Mouse (Mus musculus): ENCODE results near the gene Osbpl5. TPM values are rescaled to one million over a fixed set of nuclear protein-coding genes. Genes with fewer than 3 reads are reported as not detected.

Osbpl5 gene
- polyA plus RNA-seq, 1 experiment, result 20.6 TPM

DNA sequence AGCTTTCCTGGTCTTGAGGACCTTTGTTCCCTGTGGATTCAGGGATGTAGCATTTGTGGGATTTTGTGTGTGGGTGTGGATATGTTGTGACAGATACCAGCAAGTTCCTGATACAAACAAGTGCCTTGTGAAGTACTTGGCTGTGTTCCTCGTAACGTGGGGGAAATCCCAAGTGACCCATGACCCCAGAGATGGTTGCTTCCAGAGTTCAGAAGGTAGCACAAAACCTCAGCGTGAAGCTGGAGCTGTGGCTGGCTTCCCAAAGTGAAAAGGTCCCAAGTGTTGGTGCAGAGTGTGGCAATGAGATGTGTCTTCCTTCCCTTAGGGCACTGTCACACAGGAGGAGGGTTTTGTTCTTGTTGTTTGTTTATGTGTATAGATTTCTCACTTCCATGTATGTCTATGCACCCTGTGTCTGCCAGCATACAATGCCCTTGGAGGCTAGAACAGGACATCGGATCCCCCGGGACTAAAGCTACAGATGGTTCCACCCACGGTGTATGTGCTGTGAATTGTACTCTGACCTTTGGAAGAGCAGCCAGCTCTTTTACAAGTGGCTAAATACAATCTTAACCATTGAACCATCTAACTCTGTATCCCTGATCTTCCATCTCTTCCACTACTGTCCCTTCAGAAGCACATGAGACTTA, 35.7 kb upstream of the Osbpl5 start:
- WGBS, result 94% methylated on average over 6 of the region's 6 CpGs
- Histone ChIP-seq H3K4me1 (replicated peaks; ENCODE audit: control insufficient read depth, insufficient read depth, low read length) (peaks cover 6% of the 10 kb centered on the region; the same call in 1 of the 2 replicates), H3K4me3 (ENCODE audit: control insufficient read depth, insufficient read depth, low read length) (no peak overlapping the region), H3K36me3 (ENCODE audit: control insufficient read depth, insufficient read depth, low read length) (no peaks in the 10 kb centered on the region), H3K27me3 (ENCODE audit: control insufficient read depth, insufficient read depth, low read length) (no peaks in the 10 kb centered on the region), H3K27ac (ENCODE audit: control insufficient read depth, insufficient read depth, low read length) (no peak overlapping the region)
- no peak for DNase-seq
- TF ChIP-seq CTCF (IDR thresholded peaks at IDR 0.05; ENCODE audit: borderline replicate concordance, control insufficient read depth, extremely low read depth, insufficient read depth, low read length, poor library complexity), result no peak

DNA sequence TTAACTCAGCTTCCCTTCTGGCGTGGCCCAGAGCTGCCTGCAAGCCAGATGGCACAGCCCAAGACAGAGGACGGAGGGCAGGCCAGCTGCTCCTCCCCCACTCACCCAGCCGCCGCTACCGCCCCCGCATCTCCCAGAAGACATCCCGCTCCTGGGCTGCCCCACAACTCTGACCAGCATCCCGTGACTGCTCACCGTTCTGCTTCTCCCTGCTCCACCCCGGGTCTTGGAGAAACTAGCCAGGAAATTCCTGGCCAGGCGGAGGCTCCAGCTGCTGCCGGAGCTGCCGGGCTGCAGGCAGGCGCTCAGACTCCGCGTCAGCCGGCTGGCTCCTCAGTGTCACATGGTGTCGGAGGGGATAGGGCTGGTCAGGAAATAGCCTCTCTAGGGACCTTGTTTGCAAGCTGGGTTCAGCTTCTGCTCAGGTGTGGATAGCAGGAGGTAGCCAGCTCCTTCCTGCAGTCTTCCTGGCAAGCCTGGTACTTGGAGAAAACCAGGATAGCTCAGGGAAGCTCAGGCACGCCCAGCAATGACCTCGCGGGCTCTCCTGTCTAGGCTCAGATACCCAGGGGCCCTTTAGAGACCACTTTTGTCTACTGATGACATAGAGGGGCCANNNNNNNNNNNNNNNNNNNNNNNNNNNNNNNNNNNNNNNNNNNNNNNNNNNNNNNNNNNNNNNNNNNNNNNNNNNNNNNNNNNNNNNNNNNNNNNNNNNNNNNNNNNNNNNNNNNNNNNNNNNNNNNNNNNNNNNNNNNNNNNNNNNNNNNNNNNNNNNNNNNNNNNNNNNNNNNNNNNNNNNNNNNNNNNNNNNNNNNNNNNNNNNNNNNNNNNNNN, 27.4 kb upstream of the Osbpl5 start, which contains the start of gene Mrgpre:
TSS of gene Mrgpre (minus strand) at position 505 of the 834 bp plus-strand sequence.
- Histone ChIP-seq H3K27me3 (ENCODE audit: control insufficient read depth, insufficient read depth, low read length) (no peaks in the 10 kb centered on the region), H3K4me3 (ENCODE audit: control insufficient read depth, insufficient read depth, low read length) (peak within 1 kb of the TSS; percentile 65), H3K4me1 (replicated peaks; ENCODE audit: control insufficient read depth, insufficient read depth, low read length) (peaks cover 45% of the 10 kb centered on the region), H3K36me3 (ENCODE audit: control insufficient read depth, insufficient read depth, low read length) (no peaks in the 10 kb centered on the region), H3K27ac (ENCODE audit: control insufficient read depth, insufficient read depth, low read length) (peak within 1 kb of the TSS; percentile 88)
- 10% methylated on average over 21 of the region's 21 CpGs for WGBS
- no peak for TF ChIP-seq POLR2A (IDR thresholded peaks at IDR 0.05; ENCODE audit: control insufficient read depth, extremely low read depth, insufficient read depth, low read length, poor library complexity)
- DNase-seq, result peak; percentile 67

DNA sequence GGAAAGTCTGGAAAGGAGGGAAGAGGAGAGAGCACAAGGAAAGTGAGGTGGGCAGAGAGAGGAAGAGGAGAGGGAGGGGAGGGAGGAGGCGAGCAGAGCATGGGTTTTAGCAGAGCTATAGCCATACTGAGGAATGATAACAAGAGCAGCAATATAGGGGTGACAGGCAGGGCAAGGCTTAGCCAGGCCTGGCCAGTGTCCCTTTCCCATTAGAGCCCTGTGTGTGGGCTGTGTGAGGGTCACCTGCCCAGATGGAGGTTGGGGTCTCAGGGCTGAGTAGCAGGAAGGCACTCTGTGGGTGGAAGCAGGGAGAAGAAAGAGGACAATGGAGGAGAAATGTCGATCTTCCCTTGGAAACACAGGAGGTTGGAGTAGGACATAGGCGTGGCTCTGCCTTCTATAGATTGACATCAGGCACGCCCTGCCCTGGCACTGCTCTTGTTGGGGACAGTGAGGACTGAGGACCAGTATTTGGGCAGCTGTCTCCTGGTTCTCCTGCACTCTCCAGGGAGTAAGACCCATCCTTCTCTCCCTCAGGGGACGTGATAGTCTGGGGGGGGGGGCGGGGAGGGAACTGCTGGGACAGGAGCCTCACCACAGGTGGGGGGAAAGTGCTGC, 26.7 kb upstream of the Osbpl5 start:
- no peak for DNase-seq
- H3K4me3 ChIP-seq (ENCODE audit: control insufficient read depth, insufficient read depth, low read length), result peak overlapping the region; percentile 65
- peaks cover 45% of the 10 kb centered on the region for H3K4me1 ChIP-seq (replicated peaks; ENCODE audit: control insufficient read depth, insufficient read depth, low read length)
- H3K27me3 ChIP-seq (ENCODE audit: control insufficient read depth, insufficient read depth, low read length), result no peaks in the 10 kb centered on the region
- 28% methylated on average over 6 of the region's 6 CpGs for WGBS
- H3K36me3 ChIP-seq (ENCODE audit: control insufficient read depth, insufficient read depth, low read length), result no peaks in the 10 kb centered on the region
- TF ChIP-seq POLR2A (IDR thresholded peaks at IDR 0.05; ENCODE audit: control insufficient read depth, extremely low read depth, insufficient read depth, low read length, poor library complexity) (0 out of 2 replicates have a peak, but pooled peaks have one; percentile 10), CTCF (IDR thresholded peaks at IDR 0.05; ENCODE audit: borderline replicate concordance, control insufficient read depth, extremely low read depth, insufficient read depth, low read length, poor library complexity) (no peak)
- no peak overlapping the region for H3K27ac ChIP-seq (ENCODE audit: control insufficient read depth, insufficient read depth, low read length)

DNA sequence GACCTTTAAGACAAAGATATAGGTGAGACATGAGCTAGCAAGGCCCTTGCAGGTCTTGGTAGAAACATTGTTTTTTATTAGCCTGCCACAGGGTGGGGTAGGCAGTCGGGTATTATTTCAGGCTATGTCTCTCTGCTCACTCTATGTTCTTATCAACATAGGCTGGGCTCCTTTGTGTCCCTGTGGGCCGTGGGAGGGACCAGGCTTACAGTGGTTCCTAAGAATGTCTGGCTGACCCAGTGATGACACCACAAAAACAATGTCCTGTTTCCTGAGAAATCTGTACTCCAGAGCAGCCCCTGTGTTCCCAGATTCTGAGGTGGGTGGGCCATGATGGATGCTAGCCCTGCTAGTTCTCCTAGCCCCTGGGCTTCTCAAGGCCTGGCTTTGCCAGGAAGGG, 20.6 kb upstream of the Osbpl5 start:
- Histone ChIP-seq H3K36me3 (ENCODE audit: control insufficient read depth, insufficient read depth, low read length) (no peaks in the 10 kb centered on the region), H3K4me1 (replicated peaks; ENCODE audit: control insufficient read depth, insufficient read depth, low read length) (peaks cover 3% of the 10 kb centered on the region), H3K27me3 (ENCODE audit: control insufficient read depth, insufficient read depth, low read length) (no peaks in the 10 kb centered on the region), H3K4me3 (ENCODE audit: control insufficient read depth, insufficient read depth, low read length) (no peak overlapping the region), H3K27ac (ENCODE audit: control insufficient read depth, insufficient read depth, low read length) (no peak overlapping the region)
- no peak for TF ChIP-seq CTCF (IDR thresholded peaks at IDR 0.05; ENCODE audit: borderline replicate concordance, control insufficient read depth, extremely low read depth, insufficient read depth, low read length, poor library complexity)
- no peak for TF ChIP-seq POLR2A (IDR thresholded peaks at IDR 0.05; ENCODE audit: control insufficient read depth, extremely low read depth, insufficient read depth, low read length, poor library complexity)
- no peak for DNase-seq
- 69% methylated on average over 2 of the region's 2 CpGs for WGBS

DNA sequence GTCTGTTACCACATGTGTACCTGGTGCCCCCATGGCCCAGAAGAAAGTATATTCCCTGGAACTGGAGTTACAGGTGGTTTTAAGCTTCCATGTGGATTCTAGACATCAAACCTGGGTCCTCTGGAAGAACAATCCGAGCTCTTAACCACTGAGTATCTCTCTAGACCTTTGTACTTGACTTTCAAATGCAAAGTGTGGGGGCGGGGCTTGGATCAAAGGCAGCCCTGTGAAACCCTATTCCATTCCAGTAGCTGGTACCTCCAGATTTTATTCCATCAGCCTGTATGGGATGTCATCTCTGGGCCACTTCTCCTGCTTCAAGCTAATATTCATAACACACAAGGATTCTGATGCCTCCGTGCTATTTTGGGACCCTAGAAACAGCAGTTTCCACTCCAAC, 19.4 kb upstream of the Osbpl5 start:
- Histone ChIP-seq H3K4me1 (replicated peaks; ENCODE audit: control insufficient read depth, insufficient read depth, low read length) (no peaks in the 10 kb centered on the region), H3K27ac (ENCODE audit: control insufficient read depth, insufficient read depth, low read length) (no peak overlapping the region), H3K36me3 (ENCODE audit: control insufficient read depth, insufficient read depth, low read length) (no peaks in the 10 kb centered on the region), H3K27me3 (ENCODE audit: control insufficient read depth, insufficient read depth, low read length) (no peaks in the 10 kb centered on the region), H3K4me3 (ENCODE audit: control insufficient read depth, insufficient read depth, low read length) (no peak overlapping the region)
- WGBS, result 64% methylated on average over 3 of the region's 3 CpGs
- no peak for DNase-seq
- no peak for TF ChIP-seq CTCF (IDR thresholded peaks at IDR 0.05; ENCODE audit: borderline replicate concordance, control insufficient read depth, extremely low read depth, insufficient read depth, low read length, poor library complexity)
- TF ChIP-seq POLR2A (IDR thresholded peaks at IDR 0.05; ENCODE audit: control insufficient read depth, extremely low read depth, insufficient read depth, low read length, poor library complexity), result no peak

DNA sequence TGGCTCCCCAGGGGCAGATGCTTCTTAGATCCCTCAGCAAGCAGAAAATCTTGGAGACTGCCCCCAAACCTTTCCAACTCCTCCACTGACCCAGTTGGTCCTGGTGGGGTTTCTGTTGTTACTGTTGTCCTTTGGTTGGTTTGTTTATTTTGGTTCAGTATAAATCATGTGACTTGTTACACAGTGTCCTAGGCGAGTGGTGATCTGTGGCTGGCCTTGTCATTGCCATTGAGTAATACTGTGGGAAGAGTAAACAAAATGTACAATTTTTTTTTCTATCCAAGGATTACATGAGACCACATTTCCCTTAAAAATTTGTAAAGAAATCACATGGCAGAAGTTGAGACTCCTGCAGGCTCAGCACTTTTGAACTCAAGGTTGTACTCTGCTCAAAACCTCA, 12.7 kb upstream of the Osbpl5 start:
- no peak for TF ChIP-seq CTCF (IDR thresholded peaks at IDR 0.05; ENCODE audit: borderline replicate concordance, control insufficient read depth, extremely low read depth, insufficient read depth, low read length, poor library complexity)
- peaks cover 14% of the 10 kb centered on the region for H3K4me1 ChIP-seq (replicated peaks; ENCODE audit: control insufficient read depth, insufficient read depth, low read length)
- no peak overlapping the region for H3K27ac ChIP-seq (ENCODE audit: control insufficient read depth, insufficient read depth, low read length)
- WGBS, result 93% methylated on average over 1 of the region's 1 CpGs
- no peaks in the 10 kb centered on the region for H3K27me3 ChIP-seq (ENCODE audit: control insufficient read depth, insufficient read depth, low read length)
- no peak for DNase-seq
- no peaks in the 10 kb centered on the region for H3K36me3 ChIP-seq (ENCODE audit: control insufficient read depth, insufficient read depth, low read length)
- H3K4me3 ChIP-seq (ENCODE audit: control insufficient read depth, insufficient read depth, low read length), result no peak overlapping the region

Measured in thymus, adult 2 months (tissue).